Mouse (Mus musculus) frontal cortex, postnatal 14 days (tissue): ENCODE measurements at regions not wholly inside any gene's neighbourhood (a gene's known extent, or its start where the extent isn't known, plus 50 kb on each side); places are given as distances from the start of the nearest gene placed in this dataset.

Experiments
- DNase-seq, 2 experiments: peaks; one replicate each; pipeline ENCODE4 v3.0.0; 2022; ENCODE audit warnings: low spot score in 2 of 2

- DNase-seq = no peak
Observed at GRCm38 (mm10) chr8:73645582-73645981, 292.2 kb upstream of the Large1 start.

- DNase-seq = no peak
Observed at GRCm38 (mm10) chr8:73626798-73627197, 273.5 kb upstream of the Large1 start.

- DNase-seq = no peak
Observed at GRCm38 (mm10) chr8:73618946-73619345, 265.6 kb upstream of the Large1 start.

- DNase-seq = no peak
Observed at GRCm38 (mm10) chr8:73614631-73615030, 261.3 kb upstream of the Large1 start.

GRCm38 (mm10) chr8:73614106-73614505 is 260.8 kb upstream of the Large1 start:
- DNase-seq = no peak

- peak; percentile 44 to 78 for DNase-seq
Observed at GRCm38 (mm10) chr8:73611583-73611982, 258.2 kb upstream of the Large1 start.

GRCm38 (mm10) chr8:73570599-73570998 is 217.3 kb upstream of the Large1 start:
- no peak for DNase-seq

GRCm38 (mm10) chr8:73569963-73570362 is 216.6 kb upstream of the Large1 start:
- no peak for DNase-seq
